Mouse (Mus musculus) embryonic facial prominence, embryonic 14.5 days (tissue): ENCODE data around the gene Fthl17f. TPM values are rescaled to one million over a fixed set of nuclear protein-coding genes. Genes with fewer than 3 reads are reported as not detected.

Experiments
- ATAC-seq: fragments of 200-750 bp; cut with Nextera tagmentation; 2 replicates; pipeline ENCODE4 v1.8.0; 2017; ENCODE audit warnings: low read depth, moderate number of reproducible peaks, moderate TSS enrichment
- DNase-seq: peaks from one replicate; pipeline ENCODE4 v3.0.0-alpha.2; 2015; ENCODE audit warnings: low spot score
- H3K27ac ChIP-seq: fragments of 300-500 bp; sonication (generic); replicated peaks from 2 replicates; pipeline ENCODE4 v1.5.1; 2014; ENCODE audit warnings: low read depth, mild to moderate bottlenecking, low read length, moderate library complexity
- H3K27me3 ChIP-seq: fragments of 300-500 bp; sonication (generic); replicated peaks from 2 replicates; pipeline ENCODE4 v1.6.1; 2014; ENCODE audit warnings: low read length; ENCODE audit not compliant: control insufficient read depth, insufficient read depth
- H3K36me3 ChIP-seq: fragments of 300-500 bp; sonication (generic); 2 replicates; pipeline ENCODE4 v1.6.1; 2014; ENCODE audit warnings: low read length, mixed read lengths; ENCODE audit not compliant: control insufficient read depth, insufficient read depth
- H3K4me1 ChIP-seq: fragments of 300-500 bp; sonication (generic); 2 replicates; pipeline ENCODE4 v1.6.1; 2014; ENCODE audit warnings: antibody characterized with exemption, low read length; ENCODE audit not compliant: control insufficient read depth, insufficient read depth
- H3K4me2 ChIP-seq: fragments of 300-500 bp; sonication (generic); 2 replicates; pipeline ENCODE4 v1.6.1; 2014; ENCODE audit warnings: low read depth, mild to moderate bottlenecking, low read length, moderate library complexity, mixed read lengths
- H3K4me3 ChIP-seq: fragments of 300-500 bp; sonication (generic); 2 replicates; pipeline ENCODE4 v1.5.1; 2014; ENCODE audit warnings: low read depth, mild to moderate bottlenecking, low read length
- H3K9ac ChIP-seq: fragments of 300-500 bp; sonication (generic); 2 replicates; pipeline ENCODE4 v1.6.1; 2014; ENCODE audit warnings: low read depth, mild to moderate bottlenecking, low read length, moderate library complexity, mixed read lengths
- H3K9me3 ChIP-seq: fragments of 300-500 bp; sonication (generic); 2 replicates; pipeline ENCODE4 v1.6.1; 2016; ENCODE audit warnings: low read length; ENCODE audit not compliant: control insufficient read depth
- WGBS: fragments of 180-500 bp; shearing (Covaris S2); extraction: QIAGEN DNeasy Blood & Tissue Kit; methylation state at CpG from one replicate; pipeline ENCODE4 v1.1.7; 2014; 5-methylcytosine and 5-hydroxymethylcytosine counted together
- polyA plus RNA-seq: library from polyadenylated mRNA; unstranded; fragments of >200 nt; fragmentation: Nextera tagmentation; extraction: Ambion mirVana; gene quantifications from 2 replicates; pipeline ENCODE4 v1.2.1, GENCODE M21; 2014

The Fthl17f gene
- polyA plus RNA-seq, 1 experiment from 2014 or later, result not detected

DNA sequence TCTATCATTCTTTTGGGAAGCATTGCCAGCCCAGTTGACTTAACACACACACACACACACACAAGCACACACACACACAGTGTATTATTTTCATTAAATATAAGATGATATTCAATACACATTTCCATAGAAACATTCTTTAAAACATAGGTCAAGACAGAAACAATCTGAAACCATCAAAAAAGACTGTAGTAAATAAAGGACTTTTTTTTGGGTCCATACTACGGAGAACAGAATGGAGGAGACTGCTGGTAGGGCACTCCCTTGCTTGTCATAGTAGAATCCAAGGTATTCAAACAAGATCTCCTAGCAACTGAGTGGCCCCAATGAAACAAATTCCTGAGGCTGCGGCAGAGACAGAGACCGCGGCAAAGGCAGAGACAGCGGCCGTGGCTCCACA, 41.4 kb downstream of the Fthl17f start, which contains the start of gene 4930402K13Rik:
Gene 4930402K13Rik (plus strand): TSS at position 301 of the 400 bp plus-strand sequence.
- Histone ChIP-seq H3K4me1 (no peaks in the 10 kb centered on the region), H3K27ac (no peak within 1 kb of the TSS), H3K4me3 (no peak within 1 kb of the TSS), H3K36me3 (no peaks in the 10 kb centered on the region), H3K27me3 (no peaks in the 10 kb centered on the region), H3K4me2 (no peak within 1 kb of the TSS), H3K9me3 (no peaks in the 10 kb centered on the region), H3K9ac (no peak within 1 kb of the TSS)
- ATAC-seq (no peak), DNase-seq (no peak)
- 94% methylated on average over 6 of the region's 6 CpGs for WGBS

DNA sequence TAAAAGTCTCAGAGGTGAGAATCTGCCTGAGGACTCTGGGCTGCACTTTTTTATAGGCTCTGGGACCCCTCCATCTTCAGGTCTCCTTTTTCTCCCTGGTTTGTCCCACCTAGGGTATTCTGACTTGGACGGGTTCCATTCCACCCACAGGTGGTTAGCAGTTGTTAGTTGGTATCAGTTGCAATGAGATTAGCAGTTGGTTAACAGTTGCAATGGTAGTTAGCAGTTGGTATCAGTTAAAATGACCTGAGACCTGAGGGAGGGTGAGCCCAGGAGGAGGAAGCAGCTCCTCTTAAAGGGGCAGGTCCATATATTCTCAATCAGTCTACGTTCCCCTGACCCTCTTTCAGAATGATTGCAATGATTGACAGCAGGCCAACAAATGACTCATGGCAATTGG, 47.6 kb downstream of the Fthl17f start:
- no peak overlapping the region for H3K4me2 ChIP-seq
- H3K4me3 ChIP-seq, result no peak overlapping the region
- no peaks in the 10 kb centered on the region for H3K9me3 ChIP-seq
- WGBS, result 60% methylated on average over 2 of the region's 2 CpGs
- H3K9ac ChIP-seq, result no peak overlapping the region
- no peak for ATAC-seq
- DNase-seq, result no peak
- H3K27me3 ChIP-seq, result no peaks in the 10 kb centered on the region
- H3K27ac ChIP-seq, result no peak overlapping the region
- no peaks in the 10 kb centered on the region for H3K4me1 ChIP-seq
- H3K36me3 ChIP-seq, result no peaks in the 10 kb centered on the region

Other genes with a start within 250 kb of the Fthl17f start
- gene Gm6592, start 219.0 kb upstream of the Fthl17f start, polyA plus RNA-seq, result not detected in 2 replicates
- not detected in 2 replicates for gene Gm5751, start 188.8 kb upstream of the Fthl17f start, polyA plus RNA-seq
- gene B630019K06Rik, start 170.6 kb upstream of the Fthl17f start, polyA plus RNA-seq, result 4.0 and 4.8 TPM in 2 replicates
- not detected in 2 replicates for gene Fthl17b, start 100.0 kb upstream of the Fthl17f start, polyA plus RNA-seq
- not detected in 2 replicates for gene Fthl17c, start 86.5 kb upstream of the Fthl17f start, polyA plus RNA-seq
- not detected in 2 replicates for gene Fthl17d, start 76.3 kb upstream of the Fthl17f start, polyA plus RNA-seq
- not detected in 2 replicates for gene Fthl17e, start 29.5 kb upstream of the Fthl17f start, polyA plus RNA-seq
- gene 4930402K13Rik, start 41.5 kb downstream of the Fthl17f start, polyA plus RNA-seq, result not detected in 2 replicates
- 0.67 and 0.76 TPM in 2 replicates for gene Lancl3, start 136.9 kb downstream of the Fthl17f start, polyA plus RNA-seq
- gene Gm14862, start 193.9 kb downstream of the Fthl17f start, polyA plus RNA-seq, result not detected in 2 replicates
- 0.97 and 2.0 TPM in 2 replicates for gene Xk, start 209.7 kb downstream of the Fthl17f start, polyA plus RNA-seq
- gene H2al1m, start 220.7 kb downstream of the Fthl17f start, polyA plus RNA-seq, result not detected in 2 replicates